Mouse (Mus musculus) neural tube, embryonic 14.5 days (tissue): ENCODE results near the gene Vdac1. TPM values are rescaled to one million over a fixed set of nuclear protein-coding genes. Genes with fewer than 3 reads are reported as not detected.
A peak's percentile ranks its signal among the peaks of the same experiment; 100 is the strongest.

Experiments
- ATAC-seq: fragments of 200-750 bp; cut with Nextera tagmentation; 2 replicates; pipeline ENCODE4 v1.8.0; 2017; ENCODE audit warnings: low read depth, mild to moderate bottlenecking, moderate TSS enrichment, moderate library complexity
- H3K27ac ChIP-seq: fragments of 300-500 bp; sonication (generic); 2 replicates; pipeline ENCODE4 v1.5.1; 2014; ENCODE audit warnings: low read depth, mild to moderate bottlenecking, control low read depth, low read length, moderate library complexity, mixed read lengths
- H3K27me3 ChIP-seq: fragments of 300-500 bp; sonication (generic); 2 replicates; pipeline ENCODE4 v1.6.1; 2014; ENCODE audit warnings: low read length; ENCODE audit not compliant: control insufficient read depth, insufficient read depth
- H3K36me3 ChIP-seq: fragments of 300-500 bp; sonication (generic); 2 replicates; pipeline ENCODE4 v1.6.1; 2014; ENCODE audit warnings: low read length, mixed read lengths; ENCODE audit not compliant: control insufficient read depth, insufficient read depth
- H3K4me1 ChIP-seq: fragments of 300-500 bp; sonication (generic); 2 replicates; pipeline ENCODE4 v1.6.1; 2014; ENCODE audit warnings: low read length; ENCODE audit not compliant: control insufficient read depth, insufficient read depth
- H3K4me2 ChIP-seq: fragments of 300-500 bp; sonication (generic); 2 replicates; pipeline ENCODE4 v1.6.1; 2014; ENCODE audit warnings: mild to moderate bottlenecking, low read depth, low read length, control low read depth
- H3K4me3 ChIP-seq: fragments of 300-500 bp; sonication (generic); 2 replicates; pipeline ENCODE4 v1.5.1; 2014; ENCODE audit warnings: low read depth, low read length, control low read depth, mixed read lengths
- H3K9ac ChIP-seq: fragments of 300-500 bp; sonication (generic); replicated peaks from 2 replicates; pipeline ENCODE4 v1.6.1; 2014; ENCODE audit warnings: low read depth, mild to moderate bottlenecking, control low read depth, low read length, mixed read lengths
- H3K9me3 ChIP-seq: fragments of 300-500 bp; sonication (generic); 2 replicates; pipeline ENCODE4 v1.6.1; 2016; ENCODE audit warnings: low read length; ENCODE audit not compliant: control insufficient read depth
- WGBS: fragments of 180-500 bp; shearing (Covaris S2); extraction: QIAGEN DNeasy Blood & Tissue Kit; methylation state at CpG from one replicate; pipeline ENCODE4 v1.1.7; 2014; 5-methylcytosine and 5-hydroxymethylcytosine counted together
- polyA plus RNA-seq: library from polyadenylated mRNA; unstranded; fragments of >200 nt; fragmentation: Nextera tagmentation; extraction: Ambion mirVana; gene quantifications from 2 replicates; pipeline ENCODE4 v1.2.1, GENCODE M21; 2014

Gene Vdac1
- polyA plus RNA-seq, 1 experiment from 2014 or later = 282 TPM

DNA sequence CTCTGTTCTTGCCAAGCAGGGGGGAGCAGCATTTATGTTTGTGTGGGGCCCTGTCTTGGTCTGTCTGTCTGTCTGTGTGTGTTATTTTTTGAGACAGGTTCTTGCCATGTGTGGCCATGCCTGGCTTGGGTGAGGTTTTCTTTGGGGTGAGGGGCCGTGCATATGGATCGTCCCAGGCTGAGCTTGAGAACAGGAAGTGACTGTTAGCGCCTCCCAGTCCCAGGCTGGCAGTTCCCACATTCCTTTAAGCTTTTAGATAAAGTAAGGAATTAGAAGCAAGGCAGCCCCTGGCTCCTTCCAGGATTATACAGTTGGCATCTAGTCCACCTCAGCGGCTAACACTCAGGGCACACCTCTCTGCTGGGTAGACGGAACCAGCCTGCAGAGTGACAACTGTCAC, 48.7 kb downstream of the Vdac1 start:
- Histone ChIP-seq H3K4me1 (no peaks in the 10 kb centered on the region), H3K9me3 (no peaks in the 10 kb centered on the region), H3K27ac (no peak overlapping the region), H3K4me2 (no peak overlapping the region), H3K9ac (no peak overlapping the region), H3K4me3 (no peak overlapping the region), H3K36me3 (peaks cover 28% of the 10 kb centered on the region), H3K27me3 (no peaks in the 10 kb centered on the region)
- 82% methylated on average over 5 of the region's 5 CpGs for WGBS
- ATAC-seq = no peak

- Histone ChIP-seq H3K9ac (no peak overlapping the region), H3K9me3 (no peaks in the 10 kb centered on the region), H3K4me3 (no peak overlapping the region), H3K36me3 (no peaks in the 10 kb centered on the region), H3K4me2 (no peak overlapping the region), H3K27me3 (no peaks in the 10 kb centered on the region), H3K4me1 (no peaks in the 10 kb centered on the region), H3K27ac (no peak overlapping the region)
- ATAC-seq = no peak
- 80% methylated on average over 5 of the region's 5 CpGs for WGBS
These were observed 57.7 kb downstream of the Vdac1 start for GRCm38 (mm10) chr11:52418358-52418757.

- H3K36me3 ChIP-seq = no peaks in the 10 kb centered on the region
- H3K4me1 ChIP-seq = no peaks in the 10 kb centered on the region
- WGBS = 53% methylated on average over 5 of the region's 5 CpGs
- H3K4me3 ChIP-seq = no peak overlapping the region
- no peak overlapping the region for H3K4me2 ChIP-seq
- H3K27me3 ChIP-seq = no peaks in the 10 kb centered on the region
- H3K9ac ChIP-seq = no peak overlapping the region
- H3K9me3 ChIP-seq = no peaks in the 10 kb centered on the region
- H3K27ac ChIP-seq = no peak overlapping the region
- no peak for ATAC-seq
These were observed 58.6 kb downstream of the Vdac1 start for GRCm38 (mm10) chr11:52419246-52419645.

DNA sequence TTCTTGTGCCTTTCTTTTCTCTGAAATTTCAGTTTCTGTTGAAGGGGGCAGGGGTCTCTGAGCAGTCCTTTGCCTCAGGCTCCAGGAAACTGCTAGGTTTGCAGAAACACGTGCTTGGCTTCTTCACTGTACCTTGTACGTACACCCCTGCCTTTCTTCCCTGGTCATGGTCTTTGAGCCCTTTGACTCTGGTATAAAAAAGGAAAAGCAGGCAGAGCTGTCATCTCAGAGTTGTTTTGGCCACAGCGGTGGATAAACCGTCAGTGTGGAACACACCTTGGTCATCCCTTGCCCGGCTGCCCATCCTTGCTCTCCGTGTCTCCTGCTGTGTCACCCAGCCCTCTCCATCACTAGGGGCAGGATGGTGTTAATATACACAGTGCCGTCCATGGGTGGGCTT, 59.2 kb downstream of the Vdac1 start:
- no peak for ATAC-seq
- no peak overlapping the region for H3K4me2 ChIP-seq
- H3K27me3 ChIP-seq = no peaks in the 10 kb centered on the region
- no peaks in the 10 kb centered on the region for H3K36me3 ChIP-seq
- no peak overlapping the region for H3K27ac ChIP-seq
- WGBS = 83% methylated on average over 7 of the region's 7 CpGs
- H3K9ac ChIP-seq = no peak overlapping the region
- H3K4me3 ChIP-seq = no peak overlapping the region
- H3K4me1 ChIP-seq = no peaks in the 10 kb centered on the region
- no peaks in the 10 kb centered on the region for H3K9me3 ChIP-seq

DNA sequence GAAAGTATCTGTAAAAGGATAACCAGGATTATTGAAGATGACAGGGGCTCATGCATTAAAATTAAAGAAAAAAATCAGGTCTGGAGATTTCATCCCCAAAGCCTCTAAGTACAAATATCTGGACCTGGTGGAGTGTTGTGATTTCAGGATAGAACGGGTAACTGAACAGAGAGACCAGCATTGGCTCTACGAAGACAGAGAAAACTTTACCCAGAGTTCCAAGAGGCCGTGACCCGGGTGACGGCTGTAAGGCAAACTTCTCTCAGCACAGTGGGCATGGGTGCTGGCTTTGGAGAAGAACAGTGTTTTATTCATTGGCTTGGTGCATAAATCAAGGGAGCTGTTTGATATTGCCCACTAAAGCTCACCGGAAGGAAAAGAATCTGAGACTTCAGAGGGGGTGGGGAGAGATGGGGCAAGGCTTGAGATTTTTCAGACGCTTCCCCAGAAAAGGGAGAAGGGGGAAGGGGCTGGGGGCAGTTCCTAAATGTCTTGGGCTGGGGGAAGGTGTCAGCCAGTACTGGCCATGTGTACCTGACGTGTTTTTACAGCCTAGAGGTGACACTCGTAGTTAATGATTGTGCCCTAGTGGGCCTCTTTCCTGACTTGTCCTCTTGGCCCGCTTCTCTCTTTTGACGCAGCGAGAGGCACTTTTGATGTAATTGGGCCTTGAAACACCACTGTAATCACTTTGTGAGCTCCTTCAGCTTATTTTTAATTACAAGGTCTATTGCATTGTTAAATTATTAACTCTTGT, 59.8 kb downstream of the Vdac1 start:
- Histone ChIP-seq H3K4me2 (no peak overlapping the region), H3K4me1 (no peaks in the 10 kb centered on the region), H3K9ac (no peak overlapping the region), H3K36me3 (no peaks in the 10 kb centered on the region), H3K27me3 (no peaks in the 10 kb centered on the region), H3K9me3 (no peaks in the 10 kb centered on the region), H3K4me3 (no peak overlapping the region), H3K27ac (no peak overlapping the region)
- ATAC-seq = no peak
- WGBS = 61% methylated on average over 12 of the region's 12 CpGs

DNA sequence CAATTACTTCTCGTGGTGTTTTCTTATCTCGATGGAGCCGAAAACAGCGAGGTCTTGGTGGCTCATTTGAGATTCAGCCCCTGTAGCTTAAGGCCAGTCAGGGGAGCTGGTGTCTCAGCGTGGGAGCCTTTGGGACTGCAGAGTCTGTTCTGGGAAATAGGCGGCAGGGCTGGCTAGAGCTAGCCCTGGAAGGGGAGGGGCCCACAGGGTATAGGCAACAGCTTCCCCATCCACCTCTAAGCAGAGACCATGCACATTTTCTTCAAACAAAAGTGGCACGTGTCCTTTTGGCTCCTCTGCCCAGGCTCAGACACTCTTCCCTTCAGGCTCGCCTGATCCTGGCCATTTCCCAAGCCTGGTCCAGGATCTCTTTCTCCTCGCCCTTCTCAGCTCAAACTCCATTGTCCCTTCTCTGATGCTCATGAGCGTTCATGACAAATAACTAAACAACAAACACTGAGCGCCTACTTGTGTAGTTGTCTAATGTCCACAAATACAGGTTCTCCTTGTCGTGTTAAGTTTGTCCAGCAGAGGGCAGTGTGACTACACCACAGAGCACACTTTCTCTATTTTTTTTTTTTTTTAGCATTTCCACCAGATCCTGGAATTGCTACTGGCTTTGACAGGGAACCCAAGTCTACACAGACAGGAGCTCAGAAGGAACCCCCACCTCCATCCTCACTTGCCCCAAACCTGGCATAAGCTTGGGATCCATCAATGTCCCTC, 60.6 kb downstream of the Vdac1 start:
- no peak overlapping the region for H3K4me3 ChIP-seq
- no peak overlapping the region for H3K4me2 ChIP-seq
- no peaks in the 10 kb centered on the region for H3K36me3 ChIP-seq
- no peaks in the 10 kb centered on the region for H3K9me3 ChIP-seq
- peaks cover 2% of the 10 kb centered on the region; the same call in 1 of the 2 replicates for H3K4me1 ChIP-seq
- no peaks in the 10 kb centered on the region for H3K27me3 ChIP-seq
- no peak overlapping the region for H3K9ac ChIP-seq
- 30% methylated on average over 12 of the region's 12 CpGs for WGBS
- no peak overlapping the region for H3K27ac ChIP-seq
- ATAC-seq = peak; percentile 41; the same call in 1 of the 2 replicates

DNA sequence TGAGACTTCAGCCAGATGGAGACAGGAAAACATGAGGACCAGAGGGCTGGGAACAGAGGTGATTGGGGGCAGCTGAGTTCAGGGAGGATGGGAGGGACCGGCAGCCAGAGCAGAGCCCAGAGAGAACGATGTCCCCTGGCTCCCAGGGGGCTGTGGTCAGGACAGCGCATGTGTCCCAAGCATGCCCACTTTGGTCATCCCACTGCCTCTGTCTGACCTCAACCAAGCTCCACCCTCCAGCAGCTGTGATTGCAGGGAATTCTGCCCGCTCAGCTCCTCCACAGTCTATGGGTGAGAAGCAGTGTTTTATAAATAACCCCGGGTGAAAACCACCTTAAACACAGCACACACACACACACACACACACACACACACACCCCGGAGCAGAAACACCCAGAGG, 68.8 kb downstream of the Vdac1 start:
- Histone ChIP-seq H3K9me3 (no peaks in the 10 kb centered on the region), H3K4me3 (no peak overlapping the region), H3K9ac (no peak overlapping the region), H3K4me1 (peaks cover 7% of the 10 kb centered on the region; the same call in 1 of the 2 replicates), H3K27ac (no peak overlapping the region), H3K27me3 (0 out of 2 replicates have a peak, but pooled peaks cover 2% of the 10 kb centered on the region), H3K36me3 (no peaks in the 10 kb centered on the region), H3K4me2 (no peak overlapping the region)
- WGBS = 78% methylated on average over 6 of the region's 6 CpGs
- ATAC-seq = no peak

DNA sequence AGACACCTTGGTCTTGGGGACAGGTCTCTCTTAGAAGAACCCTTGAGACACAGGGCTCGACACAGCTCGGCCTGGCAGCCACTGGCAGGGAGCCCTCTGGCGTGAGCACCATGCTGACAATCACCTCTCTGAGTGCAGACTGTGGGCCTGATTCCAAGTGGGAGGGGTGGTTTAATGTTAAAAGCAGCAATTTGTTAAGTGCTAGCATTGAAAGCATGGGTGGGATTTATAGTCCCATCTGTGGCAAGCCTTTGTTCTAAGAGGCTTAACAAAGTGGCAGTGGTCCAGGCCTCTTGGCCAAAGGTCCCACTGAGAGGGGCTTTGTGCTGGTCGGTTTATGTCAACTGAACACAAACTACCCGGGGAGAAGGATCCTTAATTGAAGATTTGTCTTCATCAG, 70.9 kb downstream of the Vdac1 start:
- Histone ChIP-seq H3K4me2 (no peak overlapping the region), H3K9ac (no peak overlapping the region), H3K9me3 (no peaks in the 10 kb centered on the region), H3K27ac (no peak overlapping the region), H3K36me3 (no peaks in the 10 kb centered on the region), H3K27me3 (peaks cover 6% of the 10 kb centered on the region; the same call in 1 of the 2 replicates), H3K4me3 (no peak overlapping the region), H3K4me1 (peaks cover under 1% of the 10 kb centered on the region; the same call in 1 of the 2 replicates)
- ATAC-seq = peak; percentile 86
- 16% methylated on average over 5 of the region's 5 CpGs for WGBS

- Histone ChIP-seq H3K27ac (no peak overlapping the region), H3K9ac (no peak overlapping the region)
- 80% methylated on average over 5 of the region's 5 CpGs for whole genome bisulfite sequencing
These were observed 71.5 kb downstream of the Vdac1 start for GRCm38 (mm10) chr11:52432148-52432547.

More at GRCm38 (mm10) chr11:52432148-52432547, 71.5 kb downstream of the Vdac1 start:
- no peaks in the 10 kb centered on the region for H3K4me1 ChIP-seq
- H3K4me2 ChIP-seq = no peak overlapping the region
- H3K27me3 ChIP-seq = peaks cover 6% of the 10 kb centered on the region; the same call in 1 of the 2 replicates
- H3K9me3 ChIP-seq = no peaks in the 10 kb centered on the region
- no peak for ATAC-seq
- no peaks in the 10 kb centered on the region for H3K36me3 ChIP-seq
- H3K4me3 ChIP-seq = no peak overlapping the region
